Mouse (Mus musculus) heart, adult 2 months (tissue): ENCODE data around the gene Padi1.

Experiments
- CTCF ChIP-seq: fragments of 200-600 bp; IDR thresholded peaks from 2 replicates; pipeline ENCODE4 v1.8.1; 2022; ENCODE audit warnings: antibody characterized with exemption, mild to moderate bottlenecking, moderate library complexity
- POLR2A ChIP-seq: fragments of 200-500 bp; IDR thresholded peaks from 2 replicates; pipeline ENCODE4 v1.6.1; 2011; ENCODE audit warnings: mild to moderate bottlenecking, low read depth, low read length, control low read depth; ENCODE audit not compliant: insufficient read depth

DNA sequence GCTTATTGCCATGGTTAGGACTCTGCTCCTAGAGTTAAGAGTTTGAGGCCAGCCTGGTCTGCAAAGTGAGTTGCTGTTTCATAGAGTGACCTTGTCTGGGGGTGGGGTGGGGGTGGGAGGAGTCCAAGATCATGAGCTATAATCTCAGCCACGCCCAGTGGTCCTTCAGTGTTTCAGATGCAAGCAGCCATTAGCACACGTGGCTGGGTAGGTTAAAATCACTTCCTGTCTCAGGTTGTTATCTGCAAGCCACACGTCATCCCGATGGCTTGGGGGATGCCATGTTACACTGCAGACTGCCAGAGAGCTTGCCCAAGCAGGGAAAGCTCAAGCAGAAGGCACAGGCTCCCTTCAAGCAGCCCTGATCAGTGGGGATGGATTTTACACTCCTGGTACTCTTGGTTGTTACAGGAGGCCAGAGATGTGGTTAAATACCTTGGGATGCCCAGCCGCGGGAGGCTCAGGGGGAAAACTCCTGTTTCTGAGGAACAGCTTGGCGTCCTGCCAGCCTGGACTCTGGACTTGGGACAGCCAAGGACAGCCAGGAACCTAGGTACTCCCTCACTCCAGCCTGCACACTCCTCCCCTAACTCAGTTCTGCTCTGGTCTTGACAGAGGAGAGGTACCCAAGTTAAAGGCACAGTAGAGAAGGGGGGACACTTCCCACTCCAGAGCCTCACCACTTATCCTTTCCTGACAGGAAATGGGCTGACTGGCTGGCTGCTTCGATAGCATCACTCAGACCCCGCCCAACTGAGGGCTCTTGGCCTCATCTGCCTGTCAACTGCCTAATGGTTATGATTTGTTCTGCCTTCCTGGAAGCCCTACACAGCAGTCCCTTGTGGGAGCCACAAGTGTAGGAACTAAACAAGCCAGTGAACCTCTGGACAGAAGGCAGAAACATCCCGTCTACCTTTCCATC lies 29.3 kb downstream of the Padi1 start:
- TF ChIP-seq CTCF (no peak), POLR2A (no peak)
